Mouse (Mus musculus) midbrain, embryonic 12.5 days (tissue): ENCODE data around the gene Trmt1. TPM values are rescaled to one million over a fixed set of nuclear protein-coding genes. Genes with fewer than 3 reads are reported as not detected.

Source experiments
- ATAC-seq: fragments of 200-750 bp; cut with Nextera tagmentation; 2 replicates; pipeline ENCODE4 v1.8.0; 2017; ENCODE audit warnings: low read depth, moderate TSS enrichment, moderate library complexity; ENCODE audit not compliant: low FRiP score
- H3K27ac ChIP-seq: fragments of 300-500 bp; sonication (generic); replicated peaks from 2 replicates; pipeline ENCODE4 v1.5.1; 2016; ENCODE audit warnings: mild to moderate bottlenecking
- H3K27me3 ChIP-seq: fragments of 300-500 bp; sonication (generic); 2 replicates; pipeline ENCODE4 v1.6.1; 2016; ENCODE audit warnings: mild to moderate bottlenecking
- H3K36me3 ChIP-seq: fragments of 300-500 bp; sonication (generic); 2 replicates; pipeline ENCODE4 v1.6.1; 2016
- H3K4me1 ChIP-seq: fragments of 300-500 bp; sonication (generic); 2 replicates; pipeline ENCODE4 v1.6.1; 2016
- H3K4me2 ChIP-seq: fragments of 300-500 bp; sonication (generic); replicated peaks from 2 replicates; pipeline ENCODE4 v1.6.1; 2016; ENCODE audit warnings: mild to moderate bottlenecking, moderate library complexity
- H3K4me3 ChIP-seq: fragments of 300-500 bp; sonication (generic); 2 replicates; pipeline ENCODE4 v1.5.1; 2016; ENCODE audit warnings: mild to moderate bottlenecking
- H3K9ac ChIP-seq: fragments of 300-500 bp; sonication (generic); replicated peaks from 2 replicates; pipeline ENCODE4 v1.6.1; 2016; ENCODE audit warnings: mild to moderate bottlenecking, moderate library complexity
- H3K9me3 ChIP-seq: fragments of 300-500 bp; sonication (generic); 2 replicates; pipeline ENCODE4 v1.6.1; 2016; ENCODE audit warnings: mild to moderate bottlenecking
- WGBS: fragments of 180-500 bp; shearing (Covaris S2); methylation state at CpG from one replicate; pipeline ENCODE4 v1.1.7; 2016; 5-methylcytosine and 5-hydroxymethylcytosine counted together
- polyA plus RNA-seq: library from polyadenylated mRNA; unstranded; fragments of >200 nt; fragmentation: Nextera tagmentation; extraction: Ambion mirVana; gene quantifications from 2 replicates; pipeline ENCODE4 v1.2.1, GENCODE M21; 2016

Gene Trmt1
- polyA plus RNA-seq, 1 experiment from 2014 or later, result 58.8 TPM

DNA sequence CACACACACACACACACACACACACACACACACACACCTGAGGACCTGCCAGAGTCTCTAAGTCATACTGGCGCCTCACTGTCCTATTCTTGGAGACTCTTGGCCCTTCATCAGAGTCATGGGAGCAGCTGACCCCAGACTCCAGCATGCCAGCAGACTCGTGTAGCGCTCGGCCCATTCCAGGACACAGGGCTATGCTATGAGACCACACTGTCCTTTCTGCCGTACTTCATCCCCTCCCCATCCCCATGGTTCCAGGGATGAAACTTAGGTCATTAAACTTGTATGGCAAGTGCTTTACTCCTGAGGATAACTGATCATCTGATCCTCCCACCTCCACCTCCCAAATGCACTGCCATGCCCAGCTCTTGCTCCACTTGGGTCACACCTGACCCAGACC, 32.4 kb downstream of the Trmt1 start:
- peaks cover 86% of the 10 kb centered on the region for H3K27me3 ChIP-seq

DNA sequence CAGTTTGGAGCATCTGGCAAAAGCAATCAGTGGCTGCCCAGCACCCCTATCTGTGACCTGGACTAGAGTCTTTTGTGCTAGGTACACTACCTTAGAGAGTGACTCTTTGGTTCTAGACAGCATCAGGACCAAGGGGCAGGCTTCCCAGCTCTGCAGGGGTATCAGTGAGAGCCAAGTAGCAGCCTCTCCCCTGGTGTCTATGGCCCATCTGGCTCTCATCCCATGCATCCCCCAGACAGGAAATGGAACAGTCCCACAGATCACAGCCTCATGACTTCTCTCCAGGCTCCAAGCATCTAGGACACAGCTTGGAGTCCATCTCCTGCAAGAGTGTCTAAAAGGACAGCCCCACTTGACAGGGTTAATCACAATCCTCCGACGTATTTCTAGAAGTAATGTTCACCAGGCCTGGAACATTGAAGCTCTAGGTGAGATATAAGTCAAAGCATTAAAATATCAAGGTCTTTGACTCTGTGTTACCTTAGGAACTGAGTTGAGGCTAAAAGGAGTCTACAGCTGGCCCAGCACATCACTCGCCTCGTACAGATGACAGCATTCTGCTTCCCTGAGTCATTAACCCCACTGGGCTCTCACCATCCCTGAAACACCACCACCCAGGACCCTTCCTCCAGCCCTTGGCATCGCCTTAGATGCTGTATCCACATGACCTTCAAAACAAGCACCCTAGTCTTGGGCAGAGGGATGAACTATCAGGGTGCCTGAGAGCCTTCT, 33.0 kb downstream of the Trmt1 start:
- Histone ChIP-seq H3K9ac (no peak overlapping the region), H3K4me2 (no peak overlapping the region), H3K9me3 (no peaks in the 10 kb centered on the region), H3K36me3 (no peaks in the 10 kb centered on the region), H3K27me3 (peaks cover 86% of the 10 kb centered on the region), H3K4me3 (no peak overlapping the region), H3K27ac (no peak overlapping the region), H3K4me1 (peaks cover 41% of the 10 kb centered on the region)
- 84% methylated on average over 5 of the region's 5 CpGs for WGBS
- ATAC-seq, result no peak

More for the DNA sequence above, 32.4 kb downstream of the Trmt1 start:
- ATAC-seq, result no peak
- Histone ChIP-seq H3K4me1 (peaks cover 41% of the 10 kb centered on the region), H3K36me3 (no peaks in the 10 kb centered on the region), H3K4me3 (no peak overlapping the region), H3K9me3 (no peaks in the 10 kb centered on the region), H3K27ac (no peak overlapping the region), H3K9ac (no peak overlapping the region), H3K4me2 (no peak overlapping the region)
- WGBS, result 83% methylated on average over 5 of the region's 5 CpGs

DNA sequence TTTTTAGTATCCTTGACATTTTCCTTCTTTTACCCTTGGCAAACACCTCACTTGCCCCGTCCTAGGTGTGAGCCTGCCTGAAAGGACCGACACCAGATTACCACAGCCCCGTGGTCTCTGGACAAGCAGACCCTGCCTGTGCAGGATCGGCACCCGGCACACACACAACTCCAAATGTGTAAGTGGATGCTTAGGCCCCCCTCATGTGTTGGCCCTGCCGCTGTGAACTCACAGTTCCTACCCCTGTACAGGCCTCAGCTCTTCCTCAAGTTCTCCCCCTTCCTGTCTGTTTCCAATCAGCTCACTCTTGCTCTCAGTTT, 36.4 kb downstream of the Trmt1 start:
- H3K4me2 ChIP-seq, result no peak overlapping the region

DNA sequence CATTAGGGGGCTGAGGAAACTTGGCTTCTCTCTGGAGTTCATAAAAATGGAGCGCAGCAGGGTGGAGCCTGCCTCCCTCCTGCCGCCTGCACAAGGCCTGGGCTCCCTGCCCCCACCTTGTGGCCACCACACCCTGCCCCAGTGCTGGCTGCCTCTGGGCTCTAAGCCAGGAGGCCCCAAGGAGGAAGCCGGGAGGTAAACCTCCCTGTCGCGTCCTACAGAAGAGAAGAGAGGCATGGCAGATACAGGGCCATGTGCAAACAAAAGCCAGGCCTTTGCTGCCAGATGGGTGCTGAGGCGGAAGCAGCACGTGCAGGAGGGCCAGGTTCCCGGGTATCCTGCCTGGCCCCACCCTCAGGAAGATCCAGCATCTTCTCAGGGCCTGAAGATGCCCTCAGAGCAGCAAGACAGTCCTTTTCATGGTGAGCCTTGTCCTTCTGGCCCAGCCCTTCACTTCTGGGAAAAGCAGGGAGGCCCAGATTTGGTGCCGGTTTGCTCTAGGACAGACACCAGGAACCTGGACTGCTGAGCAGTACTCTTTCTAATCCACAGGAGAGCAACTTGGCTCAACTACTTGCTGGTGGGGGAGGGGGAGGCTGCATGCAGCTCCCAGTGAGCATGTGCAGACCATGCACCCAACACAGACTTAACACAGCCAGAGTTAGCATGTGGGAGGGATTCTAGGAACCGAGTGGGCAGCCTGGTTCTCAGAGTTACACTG, 36.9 kb downstream of the Trmt1 start, which contains the start of gene G430095P16Rik:
G430095P16Rik (plus strand) TSS at position 158 of the 721 bp plus-strand sequence.
- 18% methylated on average over 10 of the region's 10 CpGs for WGBS
- Histone ChIP-seq H3K27me3 (peaks cover 80% of the 10 kb centered on the region), H3K9me3 (no peaks in the 10 kb centered on the region), H3K4me1 (peaks cover 42% of the 10 kb centered on the region), H3K4me2 (peak within 1 kb of the TSS; percentile 15), H3K36me3 (peaks cover 4% of the 10 kb centered on the region; the same call in 1 of the 2 replicates), H3K27ac (peak within 1 kb of the TSS; percentile 84), H3K4me3 (no peak within 1 kb of the TSS), H3K9ac (peak within 1 kb of the TSS; percentile 11; the same call in 1 of the 2 replicates)
- ATAC-seq, result peak; percentile 78

More for the DNA sequence above, 36.4 kb downstream of the Trmt1 start:
- ATAC-seq, result peak; percentile 23; the same call in 1 of the 2 replicates
- 68% methylated on average over 6 of the region's 6 CpGs for WGBS
- Histone ChIP-seq H3K27ac (peak overlapping the region; percentile 84), H3K9me3 (no peaks in the 10 kb centered on the region), H3K9ac (0 out of 2 replicates have a peak overlapping the region, but pooled peaks have one; percentile 3), H3K27me3 (peaks cover 80% of the 10 kb centered on the region), H3K4me1 (peaks cover 42% of the 10 kb centered on the region), H3K4me3 (no peak overlapping the region), H3K36me3 (peaks cover 4% of the 10 kb centered on the region; the same call in 1 of the 2 replicates)

DNA sequence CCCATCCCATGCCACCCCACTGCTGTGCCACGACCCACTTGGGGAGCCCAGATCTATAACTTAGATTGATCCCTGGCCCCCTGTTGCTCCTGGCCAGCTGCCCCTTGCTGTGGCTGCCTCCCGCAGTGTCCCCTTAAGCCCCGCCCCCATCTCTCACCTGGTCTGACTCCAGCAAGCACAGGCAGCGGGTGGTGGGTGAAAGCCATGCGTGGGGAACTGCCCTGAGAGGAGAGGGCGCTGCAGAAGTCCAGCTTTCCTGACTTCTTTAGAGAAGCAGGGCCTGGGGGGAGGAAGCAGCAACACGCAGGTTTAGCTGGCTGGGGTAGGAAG, 37.4 kb downstream of the Trmt1 start:
- no peaks in the 10 kb centered on the region for H3K9me3 ChIP-seq
- H3K4me2 ChIP-seq, result peak overlapping the region; percentile 15; the same call in 1 of the 2 replicates

DNA sequence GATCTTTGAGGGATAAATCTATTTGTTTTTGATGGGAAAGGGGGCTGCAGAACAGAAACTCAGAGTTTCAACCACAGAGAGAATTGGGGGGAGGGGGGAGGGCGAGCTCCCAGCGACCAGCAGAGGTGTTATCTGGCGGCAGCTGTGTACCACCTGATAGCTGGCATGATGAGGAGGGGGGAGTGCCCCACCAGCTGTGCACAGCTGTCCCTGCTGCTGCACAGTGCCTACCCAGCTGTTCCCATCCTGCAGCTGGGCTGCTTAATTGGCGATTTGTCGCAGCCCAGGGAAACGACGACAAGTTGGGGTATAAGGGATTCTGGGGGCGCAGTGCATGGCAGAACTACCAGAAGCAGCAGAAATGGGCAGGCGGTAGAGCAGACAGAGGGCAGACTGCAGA, 38.6 kb downstream of the Trmt1 start:
- Histone ChIP-seq H3K9ac (no peak overlapping the region), H3K36me3 (peaks cover 4% of the 10 kb centered on the region; the same call in 1 of the 2 replicates), H3K27me3 (peaks cover 72% of the 10 kb centered on the region), H3K4me3 (no peak overlapping the region), H3K4me2 (no peak overlapping the region; the same call in 1 of the 2 replicates), H3K27ac (no peak overlapping the region; the same call in 1 of the 2 replicates), H3K4me1 (peaks cover 54% of the 10 kb centered on the region), H3K9me3 (no peaks in the 10 kb centered on the region)
- 59% methylated on average over 9 of the region's 9 CpGs for WGBS
- ATAC-seq, result no peak

More for the DNA sequence above, 37.4 kb downstream of the Trmt1 start:
- H3K36me3 ChIP-seq, result peaks cover 4% of the 10 kb centered on the region; the same call in 1 of the 2 replicates
- peaks cover 47% of the 10 kb centered on the region for H3K4me1 ChIP-seq
- H3K9ac ChIP-seq, result 0 out of 2 replicates have a peak overlapping the region, but pooled peaks have one; percentile 11
- 27% methylated on average over 7 of the region's 7 CpGs for WGBS
- ATAC-seq, result no peak
- H3K4me3 ChIP-seq, result no peak overlapping the region
- peak overlapping the region; percentile 84 for H3K27ac ChIP-seq
- H3K27me3 ChIP-seq, result peaks cover 80% of the 10 kb centered on the region

DNA sequence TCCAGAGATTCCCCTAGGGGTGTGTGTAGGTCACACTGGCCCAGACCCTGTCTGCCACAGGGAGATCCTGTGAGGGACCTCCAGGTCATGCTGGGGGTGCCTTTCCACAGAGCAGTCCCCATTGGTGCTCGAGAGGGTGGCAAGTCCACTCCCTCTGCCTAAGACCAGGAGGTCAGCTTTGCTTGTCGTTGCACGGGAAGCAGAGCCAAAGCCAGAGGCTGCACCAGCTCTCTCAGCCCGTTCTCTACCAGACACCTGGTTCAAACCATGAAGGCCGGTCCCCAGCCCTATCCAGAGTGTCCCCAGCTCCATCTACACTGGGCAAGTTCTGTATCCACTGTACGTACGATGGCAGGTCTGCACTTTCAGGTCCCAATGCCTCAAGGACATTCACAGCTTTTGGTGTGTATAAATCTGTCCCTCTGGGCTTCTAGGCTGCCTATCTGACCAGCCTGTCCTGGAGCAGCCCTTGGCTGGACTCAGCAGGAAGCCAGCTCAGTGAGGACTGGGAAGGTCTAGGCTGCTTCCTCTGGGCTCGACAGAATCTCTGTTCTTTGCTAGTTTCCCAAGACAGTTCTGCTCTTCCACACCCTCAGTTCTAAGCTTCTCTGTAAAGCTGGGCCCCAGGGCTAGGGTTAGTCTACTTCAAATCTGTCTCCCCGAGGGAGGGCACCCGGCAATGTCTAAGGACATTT, 39.3 kb downstream of the Trmt1 start:
- peaks cover 70% of the 10 kb centered on the region for H3K27me3 ChIP-seq
- H3K4me1 ChIP-seq, result peaks cover 60% of the 10 kb centered on the region
- peak overlapping the region; percentile 46; the same call in 1 of the 2 replicates for H3K27ac ChIP-seq
- no peak for ATAC-seq
- WGBS, result 53% methylated on average over 10 of the region's 10 CpGs
- peaks cover 4% of the 10 kb centered on the region; the same call in 1 of the 2 replicates for H3K36me3 ChIP-seq
- H3K4me2 ChIP-seq, result no peak overlapping the region
- no peak overlapping the region for H3K9ac ChIP-seq
- no peaks in the 10 kb centered on the region for H3K9me3 ChIP-seq
- no peak overlapping the region for H3K4me3 ChIP-seq

DNA sequence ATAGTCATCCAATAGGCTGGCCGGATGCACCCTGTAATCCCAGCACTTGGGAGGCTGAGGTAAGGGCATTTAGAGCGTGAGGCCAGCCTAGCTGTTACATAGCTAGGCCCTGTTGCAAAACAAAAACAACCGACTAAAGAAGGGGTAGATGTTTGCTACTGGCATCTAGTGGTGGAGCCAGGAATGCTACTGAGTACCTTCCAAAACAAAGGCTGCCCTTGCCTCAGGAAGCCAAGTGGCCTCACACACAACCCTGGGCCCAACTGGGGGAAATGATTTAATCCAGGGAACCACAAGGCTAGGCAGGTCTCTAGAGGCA, 39.8 kb downstream of the Trmt1 start:
- Histone ChIP-seq H3K36me3 (peaks cover 4% of the 10 kb centered on the region; the same call in 1 of the 2 replicates), H3K4me1 (peaks cover 65% of the 10 kb centered on the region), H3K27ac (peak overlapping the region; percentile 46; the same call in 1 of the 2 replicates), H3K4me3 (no peak overlapping the region), H3K27me3 (peaks cover 65% of the 10 kb centered on the region), H3K9ac (no peak overlapping the region), H3K9me3 (no peaks in the 10 kb centered on the region), H3K4me2 (no peak overlapping the region)
- WGBS, result 14% methylated on average over 3 of the region's 3 CpGs
- ATAC-seq, result no peak

DNA sequence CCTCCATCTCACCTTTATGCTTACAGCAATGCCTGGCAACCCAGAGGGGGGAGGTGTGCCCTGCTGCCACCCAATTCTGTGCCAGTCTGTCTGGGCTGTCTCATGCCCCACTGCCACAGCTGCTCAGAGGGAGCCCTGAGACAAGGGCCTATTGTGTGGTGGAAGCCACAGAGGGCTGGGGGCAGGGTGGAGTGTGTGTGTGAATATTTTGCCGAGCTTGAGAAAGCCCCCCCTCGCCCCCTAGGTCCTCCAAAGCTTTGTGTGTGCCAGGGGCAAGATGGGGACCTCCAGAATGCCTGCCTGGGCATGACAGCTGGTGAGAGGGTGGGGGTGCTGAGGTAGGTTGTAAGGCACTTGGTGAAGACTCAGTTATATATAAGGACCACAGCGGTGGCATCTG, 42.4 kb downstream of the Trmt1 start:
- H3K4me1 ChIP-seq, result peaks cover 79% of the 10 kb centered on the region
- H3K27ac ChIP-seq, result peak overlapping the region; percentile 46
- H3K9ac ChIP-seq, result no peak overlapping the region
- ATAC-seq, result peak; percentile 61
- no peak overlapping the region for H3K4me3 ChIP-seq
- H3K9me3 ChIP-seq, result no peaks in the 10 kb centered on the region
- H3K4me2 ChIP-seq, result no peak overlapping the region
- H3K27me3 ChIP-seq, result peaks cover 70% of the 10 kb centered on the region
- 69% methylated on average over 3 of the region's 3 CpGs for WGBS
- H3K36me3 ChIP-seq, result peaks cover 4% of the 10 kb centered on the region; the same call in 1 of the 2 replicates

DNA sequence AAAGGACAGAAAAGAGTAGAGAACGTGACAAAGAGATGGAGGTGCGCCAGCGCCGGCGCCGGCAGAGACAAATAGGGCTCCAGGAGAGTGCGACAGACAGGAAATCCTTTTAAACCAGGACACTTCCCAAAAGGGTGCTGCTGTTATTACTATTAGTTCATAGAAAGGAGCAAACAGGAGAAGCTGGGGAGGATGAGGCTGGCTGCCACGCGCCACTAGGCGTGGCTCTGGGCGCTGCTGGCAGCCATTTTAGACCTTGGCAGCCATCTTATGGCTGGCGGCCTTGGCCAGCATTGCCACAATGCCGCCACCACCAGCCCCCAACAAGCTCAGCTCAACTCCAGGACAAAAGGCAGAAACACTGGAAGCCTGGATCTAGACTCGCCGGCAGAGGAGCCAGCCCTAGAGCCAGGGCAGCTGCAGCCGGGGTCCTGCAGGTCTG, 43.8 kb downstream of the Trmt1 start:
- Histone ChIP-seq H3K27ac (peak overlapping the region; percentile 89), H3K9me3 (no peaks in the 10 kb centered on the region), H3K4me1 (peaks cover 68% of the 10 kb centered on the region), H3K4me3 (no peak overlapping the region), H3K36me3 (peaks cover 4% of the 10 kb centered on the region; the same call in 1 of the 2 replicates), H3K9ac (no peak overlapping the region), H3K27me3 (peaks cover 70% of the 10 kb centered on the region), H3K4me2 (no peak overlapping the region)
- no peak for ATAC-seq
- 94% methylated on average over 16 of the region's 16 CpGs for WGBS

DNA sequence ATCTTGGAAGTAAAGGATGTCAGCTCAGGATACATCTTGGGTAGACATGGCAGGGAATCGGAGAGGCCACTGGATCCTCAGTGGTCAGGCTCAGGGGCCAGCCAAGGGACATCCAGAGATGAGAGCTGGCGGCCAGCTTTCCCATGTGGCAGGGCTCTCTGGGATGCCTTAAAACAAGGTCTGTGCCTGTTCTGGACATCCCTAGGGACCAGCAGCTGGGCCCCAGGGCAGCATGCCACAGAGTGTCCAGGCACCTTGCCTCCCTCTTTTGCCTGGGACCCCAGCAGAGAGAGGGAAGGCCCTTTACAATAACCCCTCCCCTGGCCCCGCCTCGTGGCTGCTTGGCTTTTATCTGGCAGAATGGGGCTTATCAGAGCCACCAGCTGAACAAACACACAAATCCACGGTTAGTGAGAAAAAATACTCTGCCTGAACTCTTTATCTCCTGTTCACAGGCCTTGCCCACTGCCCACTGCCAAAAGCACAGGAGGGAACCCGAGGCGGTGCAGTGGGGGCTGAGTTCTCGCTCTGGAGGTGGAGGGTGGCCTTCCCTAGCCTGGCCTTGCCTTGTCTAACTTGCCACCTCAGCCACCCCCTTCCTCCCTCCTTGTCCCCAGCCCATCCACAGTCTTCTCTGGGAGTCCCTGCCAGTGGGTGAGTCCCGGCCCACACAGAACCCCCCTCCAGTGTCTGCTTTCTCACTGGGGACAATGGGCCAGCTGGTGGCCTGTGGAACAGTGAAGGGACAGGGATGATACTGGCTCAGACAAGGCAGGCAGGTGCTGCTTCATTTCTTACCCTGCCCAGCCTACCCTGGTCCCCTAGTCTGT, 44.6 kb downstream of the Trmt1 start:
- peak; percentile 61 for ATAC-seq
- H3K4me1 ChIP-seq, result peaks cover 63% of the 10 kb centered on the region
- 22% methylated on average over 9 of the region's 9 CpGs for WGBS

More for the DNA sequence above, 44.6 kb downstream of the Trmt1 start:
- Histone ChIP-seq H3K4me3 (no peak overlapping the region), H3K27ac (peak overlapping the region; percentile 89), H3K4me2 (0 out of 2 replicates have a peak overlapping the region, but pooled peaks have one; percentile 7), H3K9me3 (no peaks in the 10 kb centered on the region), H3K27me3 (peaks cover 73% of the 10 kb centered on the region), H3K9ac (peak overlapping the region; percentile 20; the same call in 1 of the 2 replicates), H3K36me3 (peaks cover 4% of the 10 kb centered on the region; the same call in 1 of the 2 replicates)
